Mouse (Mus musculus): ENCODE results near the gene Spon1. TPM values are rescaled to one million over a fixed set of nuclear protein-coding genes. Genes with fewer than 3 reads are reported as not detected.

The Spon1 gene
- polyA plus RNA-seq (2016; fragmentation: Nextera tagmentation; extraction: Ambion mirVana), result 12.5 and 14.8 TPM in 2 replicates

DNA sequence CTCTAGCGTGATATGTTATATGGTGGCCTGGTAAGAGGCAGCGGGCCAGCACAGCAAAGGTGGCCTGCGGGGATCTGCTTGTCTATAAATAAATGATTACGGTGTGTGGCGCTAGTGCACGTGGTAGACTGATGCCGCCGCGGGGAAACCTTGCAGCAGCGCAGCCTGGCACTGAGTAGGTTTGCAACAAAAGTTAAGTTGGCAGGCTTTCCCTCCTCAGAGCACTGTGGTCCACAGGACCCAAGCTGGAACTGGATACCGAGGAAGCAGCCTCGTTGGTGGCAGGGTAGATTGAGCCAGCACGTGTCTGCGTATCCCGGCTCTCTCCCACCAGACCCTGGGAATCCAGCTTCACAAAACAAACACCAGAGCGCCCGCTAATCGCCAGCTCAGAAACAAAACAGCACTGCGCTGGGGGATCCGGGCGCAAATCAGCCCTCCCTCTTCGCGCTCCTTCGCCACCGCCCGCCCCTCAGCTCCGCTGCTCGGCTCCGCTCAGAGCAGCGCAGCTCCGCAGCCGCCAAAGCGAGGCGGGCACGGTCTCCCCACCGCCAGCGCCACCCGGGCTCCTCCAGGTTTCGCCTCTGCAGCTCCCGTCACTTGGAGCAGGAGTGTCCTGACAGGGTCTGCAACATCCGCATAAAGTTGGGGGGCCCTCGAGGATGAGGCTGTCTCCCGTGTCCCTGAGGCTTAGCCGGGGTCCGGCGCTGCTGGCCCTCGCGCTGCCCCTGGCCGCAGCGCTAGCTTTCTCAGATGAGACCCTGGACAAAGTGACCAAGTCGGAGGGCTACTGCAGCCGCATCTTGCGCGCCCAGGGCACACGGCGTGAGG, at the start of gene Spon1:
Gene Spon1, plus strand, starts transcription at position 332 of the 831 bp plus-strand sequence.
- H3K4me2 ChIP-seq, result peak within 1 kb of the TSS; percentile 99
- peaks cover 58% of the 10 kb centered on the region for H3K27me3 ChIP-seq
- H3K9me3 ChIP-seq, result peaks cover 4% of the 10 kb centered on the region
- peak within 1 kb of the TSS; percentile 32; the same call in 1 of the 2 replicates for H3K27ac ChIP-seq
- under 1% methylated on average over 54 of the region's 56 CpGs for WGBS
- no peaks in the 10 kb centered on the region for H3K36me3 ChIP-seq (replicated peaks)
- H3K4me1 ChIP-seq, result peaks cover 36% of the 10 kb centered on the region
- peak within 1 kb of the TSS; percentile 55 for H3K9ac ChIP-seq
- peak within 1 kb of the TSS; percentile 54 for H3K4me3 ChIP-seq (replicated peaks)
- peak; percentile 94 for ATAC-seq (ENCODE audit: low FRiP score)

DNA sequence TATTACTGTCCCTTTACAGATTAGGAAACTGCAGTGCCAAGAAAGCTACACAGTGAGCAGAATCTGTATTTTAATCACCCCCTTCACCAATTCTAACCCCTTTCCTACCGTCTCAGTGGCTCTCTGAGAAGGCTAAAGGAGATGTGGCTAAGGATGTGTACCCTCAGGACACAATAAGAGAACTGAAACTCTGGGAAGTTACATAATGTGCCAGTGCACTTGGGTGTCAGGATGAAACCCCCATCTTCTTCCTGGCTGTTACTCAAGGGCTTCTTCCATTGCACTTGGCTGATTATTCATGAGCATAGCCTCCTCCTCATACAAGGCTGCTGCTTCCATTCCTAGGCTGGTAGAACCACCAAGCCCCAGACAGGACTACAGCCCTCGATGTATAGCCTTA, 43.8 kb upstream of the Spon1 start:
- ATAC-seq (ENCODE audit: low FRiP score), result no peak
- WGBS, result 78% methylated on average over 2 of the region's 2 CpGs
- Histone ChIP-seq H3K9me3 (no peaks in the 10 kb centered on the region), H3K36me3 (replicated peaks) (no peaks in the 10 kb centered on the region), H3K27ac (no peak overlapping the region), H3K4me3 (replicated peaks) (no peak overlapping the region), H3K4me2 (no peak overlapping the region), H3K27me3 (no peaks in the 10 kb centered on the region), H3K9ac (no peak overlapping the region), H3K4me1 (no peaks in the 10 kb centered on the region)

DNA sequence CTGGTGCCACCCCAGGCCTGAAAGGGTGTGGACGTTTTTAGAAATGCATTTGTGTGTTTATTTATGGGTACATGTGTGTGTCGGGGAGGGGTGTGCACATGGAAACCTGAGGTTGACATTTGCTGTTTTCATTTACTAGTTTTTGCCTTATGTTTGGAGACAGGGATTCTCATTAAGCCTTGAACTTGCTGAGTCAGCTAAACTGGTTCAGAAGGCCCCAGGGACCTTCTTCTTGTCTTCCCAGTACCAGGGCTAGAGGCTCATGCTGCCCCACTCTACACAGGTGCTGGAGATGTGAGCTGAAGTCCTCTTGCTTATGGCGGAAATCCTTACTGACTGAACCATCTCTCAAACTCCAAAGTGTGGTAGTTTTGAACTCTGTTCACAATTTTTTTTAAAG, 41.9 kb upstream of the Spon1 start:
- no peak overlapping the region for H3K27ac ChIP-seq
- WGBS, result 77% methylated on average over 3 of the region's 3 CpGs
- no peak overlapping the region for H3K4me3 ChIP-seq (replicated peaks)
- H3K9me3 ChIP-seq, result no peaks in the 10 kb centered on the region
- H3K4me1 ChIP-seq, result no peaks in the 10 kb centered on the region
- no peak for ATAC-seq (ENCODE audit: low FRiP score)
- no peaks in the 10 kb centered on the region for H3K27me3 ChIP-seq
- no peaks in the 10 kb centered on the region for H3K36me3 ChIP-seq (replicated peaks)
- no peak overlapping the region for H3K4me2 ChIP-seq
- no peak overlapping the region for H3K9ac ChIP-seq

DNA sequence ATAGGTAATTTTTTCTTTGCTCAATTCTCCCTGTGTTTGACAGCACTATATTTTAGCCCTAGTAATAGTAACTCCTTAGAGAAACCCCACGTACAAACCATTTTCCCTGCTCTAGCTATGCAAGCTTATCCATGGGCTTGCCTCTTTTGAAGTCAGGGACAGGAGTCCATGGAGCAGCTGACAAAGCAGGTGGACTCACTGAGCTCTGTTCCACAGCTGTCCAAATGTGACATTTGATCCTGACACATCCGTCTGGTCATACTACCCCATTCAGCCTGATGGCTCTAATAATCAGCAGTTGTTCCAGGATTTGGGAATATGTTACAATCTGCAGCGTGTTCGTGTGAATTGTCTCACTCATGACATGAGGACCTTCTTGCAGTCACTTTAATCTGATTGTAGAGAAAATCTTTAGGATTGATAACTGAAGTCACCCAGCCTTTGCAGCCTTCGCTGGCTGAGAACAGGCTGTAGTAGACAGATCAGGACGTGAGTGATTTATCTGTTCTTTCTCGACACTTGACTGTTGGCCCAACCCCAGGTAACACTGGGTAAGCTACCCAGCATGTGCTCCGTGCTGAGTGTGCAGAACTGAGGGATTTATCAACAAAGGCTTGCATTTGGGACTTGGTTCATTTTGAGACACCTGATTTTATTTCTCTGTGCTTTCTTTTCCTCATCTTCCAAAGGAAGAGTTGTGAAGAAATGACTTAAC, 37.6 kb upstream of the Spon1 start:
- Histone ChIP-seq H3K9me3 (no peaks in the 10 kb centered on the region), H3K9ac (no peak overlapping the region), H3K4me1 (no peaks in the 10 kb centered on the region), H3K4me2 (no peak overlapping the region), H3K27me3 (no peaks in the 10 kb centered on the region), H3K4me3 (replicated peaks) (no peak overlapping the region), H3K27ac (no peak overlapping the region), H3K36me3 (replicated peaks) (no peaks in the 10 kb centered on the region)
- no peak for ATAC-seq (ENCODE audit: low FRiP score)
- WGBS, result 76% methylated on average over 8 of the region's 8 CpGs

DNA sequence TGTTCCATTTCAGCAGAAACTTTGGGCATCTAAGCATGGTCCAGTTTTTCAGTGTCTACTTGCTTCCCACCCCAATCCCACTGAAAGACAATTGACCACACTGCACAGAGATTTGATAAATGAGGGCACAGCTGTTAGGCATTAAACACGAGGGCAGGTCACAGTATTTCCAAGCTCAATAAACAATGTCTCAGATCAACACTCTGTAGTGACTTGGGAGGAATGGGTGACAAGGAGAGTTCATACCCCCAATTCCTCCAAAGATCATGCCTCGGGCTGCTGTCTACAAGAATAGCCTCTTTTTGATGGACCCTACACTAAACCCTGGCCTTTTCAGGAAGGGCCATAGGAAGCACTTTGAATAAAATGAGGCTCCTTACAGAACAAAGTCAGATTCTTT, 36.9 kb upstream of the Spon1 start:
- 60% methylated on average over 2 of the region's 2 CpGs for WGBS
- Histone ChIP-seq H3K4me2 (no peak overlapping the region), H3K9ac (no peak overlapping the region), H3K4me3 (replicated peaks) (no peak overlapping the region), H3K27ac (no peak overlapping the region), H3K9me3 (no peaks in the 10 kb centered on the region), H3K27me3 (no peaks in the 10 kb centered on the region), H3K4me1 (no peaks in the 10 kb centered on the region), H3K36me3 (replicated peaks) (no peaks in the 10 kb centered on the region)
- no peak for ATAC-seq (ENCODE audit: low FRiP score)

DNA sequence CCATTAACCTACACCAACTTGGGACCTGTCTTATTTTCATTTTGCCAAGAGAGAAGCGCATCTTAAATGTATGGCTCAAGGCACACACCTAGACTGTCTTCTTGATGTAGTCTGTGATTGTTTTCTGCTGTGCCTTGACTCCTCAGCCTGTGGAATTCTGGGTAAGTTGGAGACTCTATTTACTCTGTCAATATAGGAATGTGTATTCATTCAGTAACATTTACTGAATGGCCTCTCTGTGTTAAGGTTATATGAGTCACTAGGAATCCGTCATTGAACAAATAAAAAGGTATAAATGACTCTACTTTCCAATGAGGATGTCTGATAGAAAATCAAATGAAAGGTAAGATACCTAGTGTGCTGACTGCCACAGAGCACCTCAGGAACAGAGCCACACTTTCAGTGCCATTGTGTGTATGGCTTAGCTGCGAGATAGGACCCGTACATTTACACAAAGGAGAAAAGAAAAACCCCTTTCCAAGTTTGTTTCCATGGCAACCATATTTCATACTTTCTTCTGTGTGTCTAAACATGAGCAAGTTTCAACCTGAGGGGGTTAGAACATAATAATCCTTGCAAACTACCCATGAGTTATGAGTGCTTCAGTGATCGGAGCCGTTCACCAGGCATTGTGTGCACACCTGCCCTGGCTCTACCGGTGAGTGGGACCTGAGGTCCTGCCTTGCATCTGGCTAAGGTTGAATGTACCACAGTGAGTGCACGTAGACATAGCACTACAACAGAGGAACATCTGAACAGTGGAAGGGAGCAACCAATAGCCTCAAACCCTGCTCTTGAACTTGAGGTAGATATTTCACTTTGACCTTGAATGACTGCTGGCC, 35.2 kb upstream of the Spon1 start:
- Histone ChIP-seq H3K27ac (no peak overlapping the region), H3K4me3 (replicated peaks) (no peak overlapping the region), H3K27me3 (no peaks in the 10 kb centered on the region), H3K4me1 (no peaks in the 10 kb centered on the region), H3K9me3 (no peaks in the 10 kb centered on the region), H3K4me2 (no peak overlapping the region), H3K36me3 (replicated peaks) (no peaks in the 10 kb centered on the region), H3K9ac (no peak overlapping the region)
- WGBS, result 93% methylated on average over 8 of the region's 8 CpGs
- no peak for ATAC-seq (ENCODE audit: low FRiP score)

DNA sequence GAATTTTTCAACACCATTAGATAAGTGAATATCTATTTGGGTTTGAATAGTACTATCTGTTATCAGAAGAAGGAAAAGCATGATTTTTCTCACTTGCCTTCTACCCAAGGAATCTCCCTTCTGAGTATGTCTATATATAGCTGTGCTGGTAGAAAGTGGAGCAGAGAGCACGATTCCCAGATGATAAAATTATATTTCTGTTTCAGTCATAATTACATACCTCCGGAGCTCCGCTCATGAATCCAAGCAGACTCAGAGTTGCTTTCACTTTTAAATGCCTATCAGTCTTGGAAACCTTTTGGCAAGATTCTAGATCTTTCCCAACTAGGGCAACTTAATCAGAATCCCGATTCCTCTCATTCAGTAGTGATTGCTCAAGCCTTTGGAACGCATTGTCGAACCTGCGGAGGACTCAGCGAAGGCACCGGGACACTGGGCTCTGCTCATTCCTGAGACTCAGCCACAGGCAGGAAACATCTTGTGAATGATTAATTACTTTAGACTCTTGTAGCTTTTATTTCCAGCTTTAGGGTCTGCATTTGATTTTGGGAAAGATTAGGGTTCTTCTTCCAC, 27.9 kb upstream of the Spon1 start:
- Histone ChIP-seq H3K36me3 (replicated peaks) (no peaks in the 10 kb centered on the region), H3K27me3 (no peaks in the 10 kb centered on the region), H3K4me3 (replicated peaks) (no peak overlapping the region), H3K9me3 (0 out of 2 replicates have a peak, but pooled peaks cover 2% of the 10 kb centered on the region), H3K4me2 (no peak overlapping the region), H3K9ac (no peak overlapping the region), H3K27ac (no peak overlapping the region), H3K4me1 (no peaks in the 10 kb centered on the region)
- 92% methylated on average over 9 of the region's 9 CpGs for WGBS
- no peak for ATAC-seq (ENCODE audit: low FRiP score)

DNA sequence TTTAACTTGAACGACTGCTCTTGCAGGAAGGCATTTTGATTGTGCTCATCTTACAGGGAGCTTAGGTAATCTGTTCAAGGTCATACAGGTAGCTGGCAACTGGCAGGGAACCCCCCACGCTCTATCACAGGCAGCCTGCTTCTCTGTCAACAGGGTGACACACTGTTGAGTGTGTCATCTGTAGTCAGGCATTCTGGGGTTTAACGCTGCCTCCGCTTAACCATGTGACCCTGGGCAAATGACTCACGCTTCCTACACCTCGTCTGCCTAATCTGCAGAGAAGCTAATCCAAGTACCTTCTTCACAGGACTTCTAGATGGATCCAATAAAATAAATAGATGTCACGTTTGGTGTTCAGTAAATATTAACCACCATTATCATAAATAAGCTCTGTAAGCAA, 26.6 kb upstream of the Spon1 start:
- no peak overlapping the region for H3K4me2 ChIP-seq
- H3K9me3 ChIP-seq, result 0 out of 2 replicates have a peak, but pooled peaks cover 2% of the 10 kb centered on the region
- no peaks in the 10 kb centered on the region for H3K27me3 ChIP-seq
- ATAC-seq (ENCODE audit: low FRiP score), result no peak
- 85% methylated on average over 7 of the region's 7 CpGs for WGBS
- no peaks in the 10 kb centered on the region for H3K36me3 ChIP-seq (replicated peaks)
- no peak overlapping the region for H3K9ac ChIP-seq
- H3K4me1 ChIP-seq, result 0 out of 2 replicates have a peak, but pooled peaks cover 7% of the 10 kb centered on the region
- no peak overlapping the region for H3K4me3 ChIP-seq (replicated peaks)
- no peak overlapping the region for H3K27ac ChIP-seq

DNA sequence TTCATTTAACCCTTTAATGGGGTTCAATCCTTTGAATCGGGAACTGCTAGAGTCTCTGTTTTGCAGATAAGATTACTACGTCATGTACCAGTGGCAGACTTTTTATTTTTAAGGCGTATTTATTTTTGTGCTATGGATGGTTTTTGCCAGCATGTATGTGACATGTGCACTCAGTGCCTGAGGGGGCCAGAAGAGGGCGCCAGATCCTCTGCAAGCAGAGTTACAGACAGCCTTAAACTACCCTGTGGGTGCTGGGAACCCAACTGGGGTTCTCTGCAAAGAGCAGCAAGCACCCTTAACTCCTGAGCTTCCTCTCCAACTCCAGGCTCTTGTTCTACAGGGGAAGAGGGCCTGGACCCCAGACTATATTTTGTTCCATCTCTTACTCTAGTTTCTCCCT, 23.2 kb upstream of the Spon1 start:
- no peak overlapping the region for H3K27ac ChIP-seq
- H3K4me2 ChIP-seq, result no peak overlapping the region
- ATAC-seq (ENCODE audit: low FRiP score), result no peak
- H3K9me3 ChIP-seq, result 0 out of 2 replicates have a peak, but pooled peaks cover 2% of the 10 kb centered on the region
- H3K9ac ChIP-seq, result no peak overlapping the region
- H3K4me3 ChIP-seq (replicated peaks), result no peak overlapping the region
- H3K4me1 ChIP-seq, result 0 out of 2 replicates have a peak, but pooled peaks cover 7% of the 10 kb centered on the region
- 87% methylated on average over 4 of the region's 4 CpGs for WGBS
- no peaks in the 10 kb centered on the region for H3K36me3 ChIP-seq (replicated peaks)
- no peaks in the 10 kb centered on the region for H3K27me3 ChIP-seq

DNA sequence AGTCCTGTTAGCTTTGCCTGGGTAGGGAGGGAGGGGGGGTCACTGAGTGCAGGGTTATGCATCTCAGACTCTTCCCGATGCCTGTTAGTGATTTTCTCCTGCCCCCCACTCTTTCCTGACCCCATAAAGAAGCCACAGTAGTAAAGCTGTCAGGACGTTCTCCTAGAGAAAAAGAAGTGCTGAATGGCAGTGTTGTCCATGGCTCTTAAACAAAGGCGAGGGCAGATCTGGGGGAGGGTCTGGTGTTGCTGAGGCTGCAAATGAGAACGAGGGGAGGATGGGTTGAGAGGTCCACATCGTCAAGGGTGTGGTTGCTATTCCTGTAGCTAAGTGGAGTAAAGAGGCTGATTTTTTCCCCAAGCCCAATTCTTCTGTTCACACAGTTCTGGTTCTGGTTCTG, 21.8 kb upstream of the Spon1 start:
- H3K27ac ChIP-seq, result no peak overlapping the region
- ATAC-seq (ENCODE audit: low FRiP score), result no peak
- 22% methylated on average over 5 of the region's 5 CpGs for WGBS

DNA sequence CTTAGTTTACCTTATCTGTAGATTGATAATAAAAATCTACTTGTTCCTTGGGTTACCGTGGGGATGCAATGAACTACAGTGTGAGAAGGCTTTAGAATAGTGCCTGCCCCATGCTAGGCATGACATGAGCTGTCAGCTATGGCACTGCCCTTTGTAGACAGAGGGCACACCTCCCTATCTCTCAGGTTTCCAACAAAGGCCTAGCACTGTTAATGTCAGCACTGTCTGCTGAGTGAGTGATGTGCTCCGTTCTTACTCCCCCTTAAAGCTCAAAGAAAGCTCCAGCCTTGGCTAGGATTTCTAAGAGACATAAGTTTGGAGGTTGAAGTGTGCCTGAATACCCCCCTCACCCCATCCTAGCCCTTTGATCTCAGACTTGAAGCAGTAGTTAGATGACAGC, 9.2 kb upstream of the Spon1 start:
- Histone ChIP-seq H3K36me3 (replicated peaks) (no peaks in the 10 kb centered on the region), H3K9me3 (no peaks in the 10 kb centered on the region), H3K4me3 (replicated peaks) (no peak overlapping the region), H3K27me3 (peaks cover 27% of the 10 kb centered on the region), H3K4me1 (no peaks in the 10 kb centered on the region), H3K4me2 (no peak overlapping the region), H3K9ac (no peak overlapping the region), H3K27ac (no peak overlapping the region)
- no peak for ATAC-seq (ENCODE audit: low FRiP score)
- 94% methylated on average over 2 of the region's 2 CpGs for WGBS

More for the DNA sequence above, 21.8 kb upstream of the Spon1 start:
- Histone ChIP-seq H3K27me3 (no peaks in the 10 kb centered on the region), H3K9ac (no peak overlapping the region), H3K4me2 (no peak overlapping the region), H3K4me1 (0 out of 2 replicates have a peak, but pooled peaks cover 7% of the 10 kb centered on the region), H3K9me3 (0 out of 2 replicates have a peak, but pooled peaks cover 2% of the 10 kb centered on the region), H3K36me3 (replicated peaks) (no peaks in the 10 kb centered on the region), H3K4me3 (replicated peaks) (no peak overlapping the region)

DNA sequence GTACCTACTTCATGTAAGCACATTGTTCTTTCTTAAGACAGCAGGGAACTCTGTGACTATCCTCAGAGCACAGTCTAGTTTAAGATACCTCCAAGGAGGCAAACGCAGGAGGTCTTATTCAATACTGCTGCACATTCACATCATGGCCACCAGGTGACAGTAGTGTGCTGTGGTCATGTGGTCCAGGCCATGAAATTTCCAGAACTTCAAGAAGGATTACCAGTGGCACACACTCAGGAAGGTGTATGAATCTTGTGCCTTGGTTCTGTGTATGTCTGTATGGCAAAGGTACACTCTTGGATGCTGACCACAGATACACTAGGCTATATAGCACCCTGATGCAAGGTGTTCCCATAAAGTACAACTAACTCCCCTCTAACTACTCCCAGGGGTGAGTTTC, 6.6 kb upstream of the Spon1 start:
- ATAC-seq (ENCODE audit: low FRiP score), result no peak
- Histone ChIP-seq H3K27me3 (peaks cover 31% of the 10 kb centered on the region), H3K4me1 (no peaks in the 10 kb centered on the region), H3K4me3 (replicated peaks) (no peak overlapping the region), H3K9me3 (peaks cover 4% of the 10 kb centered on the region), H3K9ac (no peak overlapping the region), H3K4me2 (no peak overlapping the region), H3K36me3 (replicated peaks) (no peaks in the 10 kb centered on the region), H3K27ac (no peak overlapping the region)
- whole genome bisulfite sequencing, result 10% methylated on average over 1 of the region's 1 CpGs

Data from forebrain, embryonic 12.5 days (tissue).